Mouse (Mus musculus): ENCODE measurements around the gene Snn.

Gene Snn

GRCm38 (mm10) chr16:11084181-11084580 lies 23.4 kb downstream of the Snn start:
- DNase-seq (ENCODE audit: low spot score): no peak

- DNase-seq (ENCODE audit: low spot score): no peak
Measured at GRCm38 (mm10) chr16:11086299-11086698, 25.6 kb downstream of the Snn start.

GRCm38 (mm10) chr16:11086856-11087588 lies 26.3 kb downstream of the Snn start:
- no peak for DNase-seq (ENCODE audit: low spot score)

- DNase-seq (ENCODE audit: low spot score): no peak
Measured at GRCm38 (mm10) chr16:11090836-11091570, 30.3 kb downstream of the Snn start.

GRCm38 (mm10) chr16:11092061-11092460 lies 31.3 kb downstream of the Snn start:
- no peak for DNase-seq (ENCODE audit: low spot score)

GRCm38 (mm10) chr16:11092523-11092922 lies 31.8 kb downstream of the Snn start:
- no peak for DNase-seq (ENCODE audit: low spot score)

- no peak for DNase-seq (ENCODE audit: low spot score)
Measured at GRCm38 (mm10) chr16:11093717-11094386, 33.1 kb downstream of the Snn start.

- DNase-seq (ENCODE audit: low spot score): no peak
Measured at GRCm38 (mm10) chr16:11097301-11097700, 36.6 kb downstream of the Snn start.

GRCm38 (mm10) chr16:11104905-11105304 lies 44.2 kb downstream of the Snn start:
- no peak for DNase-seq (ENCODE audit: low spot score)

GRCm38 (mm10) chr16:11109198-11109740 lies 48.5 kb downstream of the Snn start:
- DNase-seq (ENCODE audit: low spot score): no peak

- no peak for DNase-seq (ENCODE audit: low spot score)
Measured at GRCm38 (mm10) chr16:11122625-11123024, 61.9 kb downstream of the Snn start.

- DNase-seq (ENCODE audit: low spot score): no peak
Measured at GRCm38 (mm10) chr16:11124110-11124509, 63.4 kb downstream of the Snn start.

All from yolk sac, embryonic 10.5 days (tissue).